Mouse (Mus musculus): ENCODE results near the gene Prmt3. TPM values are rescaled to one million over a fixed set of nuclear protein-coding genes. Genes with fewer than 3 reads are reported as not detected.

Prmt3 gene
- total RNA-seq, 2 experiments from 2014 or later: 32.7 to 51.7 TPM

DNA sequence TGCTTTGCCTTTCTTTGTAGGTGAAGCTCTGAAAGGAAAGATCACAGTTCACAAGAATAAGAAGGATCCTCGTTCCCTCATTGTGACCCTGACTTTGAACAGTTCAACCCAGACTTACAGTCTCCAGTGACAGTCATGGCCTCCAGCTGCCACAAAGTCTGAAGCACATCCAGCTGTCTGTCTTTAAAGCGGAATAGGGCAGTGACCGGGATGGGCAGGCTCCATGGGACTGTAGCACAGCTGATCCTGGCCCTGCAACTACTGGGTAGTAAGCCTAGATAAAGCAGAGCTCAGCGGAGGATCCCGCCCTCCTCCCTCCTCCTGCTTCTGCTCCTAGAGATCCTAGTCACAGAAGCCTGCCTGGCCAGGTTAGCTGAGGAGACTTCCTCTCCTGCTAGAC, 79.2 kb downstream of the Prmt3 start:
- no peak for DNase-seq

DNA sequence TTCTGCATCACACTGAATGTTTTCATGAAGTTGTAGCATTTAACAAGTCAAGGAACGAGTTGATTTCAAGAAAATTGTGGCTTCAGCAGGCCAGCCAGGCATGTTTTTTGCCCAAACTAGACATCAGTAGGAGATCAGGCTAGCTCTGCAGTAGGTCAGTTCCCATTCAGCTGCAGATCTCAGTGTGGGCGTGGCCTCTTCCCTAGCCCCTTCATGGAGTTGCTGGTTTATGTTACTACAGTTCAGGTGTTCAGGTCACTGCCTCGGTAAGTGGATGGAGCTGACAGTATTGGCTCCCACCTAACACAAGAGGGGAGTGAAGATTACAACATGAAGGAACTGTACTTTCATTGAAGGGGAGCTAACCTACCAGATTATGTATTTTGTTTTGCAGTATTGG, 80.1 kb downstream of the Prmt3 start:
- no peak for DNase-seq

DNA sequence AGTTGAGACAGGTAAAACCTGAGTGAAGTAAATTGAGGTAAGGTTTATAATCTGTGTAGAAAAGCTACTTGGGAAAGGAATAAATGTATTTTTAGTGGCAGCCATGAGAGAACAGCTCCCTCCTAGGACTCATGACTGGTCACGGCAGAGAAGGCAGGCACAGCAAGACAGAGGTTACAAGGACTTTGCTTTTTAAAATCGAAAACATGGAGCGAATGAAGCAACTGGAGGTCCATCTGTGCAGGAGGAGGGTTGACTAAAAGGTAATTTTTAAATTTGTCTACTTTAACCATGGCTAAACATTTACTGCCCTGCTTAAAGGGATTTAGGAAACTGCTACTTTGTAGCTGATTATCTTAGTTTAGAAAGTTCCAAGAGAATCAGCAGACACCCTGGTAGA, 81.7 kb downstream of the Prmt3 start:
- no peak for DNase-seq

DNA sequence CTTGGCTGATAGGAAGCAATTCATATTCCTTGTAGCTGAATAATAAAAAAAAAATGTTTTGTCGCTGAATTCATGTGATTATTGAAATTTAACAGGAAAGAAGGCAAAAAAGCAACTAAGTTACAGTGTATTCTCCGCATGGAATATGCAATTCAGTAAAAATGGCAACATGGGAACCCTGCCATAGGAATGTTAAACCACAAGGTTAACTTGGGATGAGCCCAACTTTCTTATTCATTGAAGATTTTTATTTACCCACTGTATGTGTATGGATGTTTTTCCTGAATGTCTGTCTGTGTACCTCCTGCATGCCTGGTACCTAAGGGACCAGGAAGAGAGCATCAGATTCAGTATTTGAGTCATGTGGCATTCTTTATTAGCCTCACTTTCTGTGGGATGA, 83.0 kb downstream of the Prmt3 start:
- DNase-seq: no peak

DNA sequence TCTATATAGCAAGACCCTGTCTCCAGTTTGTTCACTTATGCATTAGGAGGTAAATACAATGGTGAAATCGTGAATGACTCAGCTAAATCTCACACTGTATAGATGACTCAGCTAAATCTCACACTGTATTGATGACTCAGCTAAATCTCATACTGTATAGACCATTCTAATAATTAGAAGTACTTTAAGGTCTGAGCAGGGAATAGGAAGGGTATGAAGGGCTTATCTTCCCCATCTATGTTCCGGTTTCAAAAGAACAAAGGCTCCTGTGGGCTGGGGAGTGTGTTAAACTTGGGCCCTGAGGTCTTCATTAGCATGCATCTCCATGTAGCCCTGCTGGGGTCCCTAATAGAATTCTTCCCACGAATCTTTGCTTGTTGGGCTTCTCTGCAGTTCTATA, 85.6 kb downstream of the Prmt3 start:
- DNase-seq: no peak

DNA sequence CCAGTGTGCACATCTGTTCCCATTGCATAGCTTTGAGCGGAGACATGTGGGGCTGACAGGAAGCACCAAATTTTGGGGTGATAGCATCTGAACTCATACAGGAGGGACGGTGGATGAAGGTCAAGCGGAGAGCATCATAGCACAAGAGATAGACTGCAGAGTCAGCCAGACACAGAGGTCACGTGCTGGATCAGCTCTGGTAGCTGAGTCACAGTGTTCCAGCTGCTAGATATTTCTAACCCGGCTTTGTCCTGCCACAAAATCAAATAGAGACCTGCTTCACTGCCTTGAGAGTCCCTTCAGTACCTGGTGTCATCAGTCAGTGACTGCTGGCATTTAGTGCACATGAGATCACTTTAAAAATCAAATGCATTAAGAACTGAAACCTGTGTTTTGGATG, 91.5 kb downstream of the Prmt3 start:
- peak; percentile 40 to 54 for DNase-seq

DNA sequence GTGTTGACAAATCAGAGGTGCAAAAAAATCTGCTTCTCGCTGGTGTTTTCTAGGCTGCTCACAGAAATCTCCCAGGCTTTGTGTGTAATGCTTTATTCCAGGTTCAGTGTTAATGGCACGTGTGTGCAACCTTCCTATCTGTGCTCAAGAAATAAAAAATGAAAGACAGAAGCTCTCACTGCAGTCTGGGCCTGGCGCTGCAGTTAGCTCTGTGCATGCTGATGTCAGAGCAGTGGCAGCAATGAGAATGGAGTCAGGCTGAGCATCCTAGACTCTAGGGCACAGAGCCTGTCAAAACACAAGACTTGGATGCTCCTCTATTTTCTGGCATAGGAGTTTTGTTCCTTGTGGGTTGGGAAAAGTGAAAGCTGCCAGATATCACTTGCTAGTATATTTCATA, 92.1 kb downstream of the Prmt3 start:
- no peak for DNase-seq

DNA sequence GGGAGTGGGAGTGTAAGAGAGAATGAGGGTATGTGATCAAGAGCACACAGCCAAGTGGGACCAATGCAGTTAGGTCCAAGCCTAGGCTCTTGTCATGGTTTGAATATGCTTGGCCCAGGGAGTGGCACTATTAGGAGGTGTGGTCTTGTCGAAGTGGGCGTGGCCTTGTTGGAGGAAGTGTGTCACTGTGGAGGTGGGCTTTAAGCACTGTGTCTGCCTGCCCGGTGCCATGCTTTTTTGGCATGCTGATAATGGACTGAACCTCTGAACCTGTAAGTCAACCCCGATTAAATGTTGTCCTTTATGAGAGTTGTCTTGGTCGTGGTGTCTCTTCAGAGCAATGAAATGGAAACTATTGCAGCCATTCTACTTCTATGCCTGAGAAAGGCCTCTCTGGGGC, 99.2 kb downstream of the Prmt3 start:
- no peak for DNase-seq

DNA sequence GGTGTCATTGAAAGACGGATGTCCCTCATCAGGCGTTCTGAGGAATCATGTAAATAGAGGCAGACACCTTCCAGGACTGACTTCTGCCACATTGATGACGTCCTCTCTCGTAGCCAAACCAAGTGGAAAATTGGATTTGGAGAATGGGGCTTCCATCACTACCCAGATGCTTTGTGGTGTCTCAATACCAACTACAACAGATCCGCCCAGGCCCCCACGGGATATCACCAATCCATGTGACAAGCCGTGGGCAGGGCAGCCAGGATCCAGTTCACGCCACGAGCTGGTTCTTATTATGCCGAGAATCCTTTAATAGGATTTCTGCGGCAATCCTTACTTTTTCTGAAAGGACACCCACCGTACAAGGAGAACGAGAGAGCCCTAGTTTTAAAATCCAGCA, 100.9 kb downstream of the Prmt3 start:
- DNase-seq: no peak

DNA sequence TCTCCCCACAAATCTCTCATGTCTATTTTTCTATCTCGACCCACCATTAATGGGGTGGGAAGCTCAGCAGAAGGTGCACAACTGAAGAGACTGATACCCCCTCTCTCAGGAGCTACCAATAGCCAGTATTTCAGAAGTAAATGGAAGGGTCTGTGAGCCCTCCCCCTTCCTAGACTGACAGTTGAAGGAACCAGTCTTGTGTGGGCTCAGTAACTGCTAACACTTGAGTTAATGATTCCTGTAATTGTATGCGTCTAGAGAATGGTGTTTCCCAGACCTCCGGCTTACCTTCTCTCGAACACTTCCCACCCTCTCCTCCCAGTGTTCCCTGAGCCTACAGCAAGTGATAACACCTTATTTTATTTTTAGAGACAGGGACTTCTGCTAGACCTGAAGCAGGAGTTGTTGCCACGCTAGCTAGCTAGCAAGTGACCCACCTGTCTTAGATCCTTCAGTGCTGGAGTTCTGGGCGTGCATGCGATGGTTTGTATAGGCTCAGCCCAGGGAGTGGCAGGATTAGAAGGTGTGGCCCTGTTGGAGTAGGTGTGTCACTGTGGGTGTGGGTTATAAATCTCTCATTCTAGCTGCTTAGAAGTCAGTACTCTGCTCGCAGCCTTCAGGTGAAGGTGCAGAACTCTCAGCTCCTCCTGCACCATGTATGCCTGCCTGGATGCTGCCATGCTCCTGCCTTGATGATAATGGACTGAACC, 102.0 kb downstream of the Prmt3 start:
- no peak for DNase-seq

DNA sequence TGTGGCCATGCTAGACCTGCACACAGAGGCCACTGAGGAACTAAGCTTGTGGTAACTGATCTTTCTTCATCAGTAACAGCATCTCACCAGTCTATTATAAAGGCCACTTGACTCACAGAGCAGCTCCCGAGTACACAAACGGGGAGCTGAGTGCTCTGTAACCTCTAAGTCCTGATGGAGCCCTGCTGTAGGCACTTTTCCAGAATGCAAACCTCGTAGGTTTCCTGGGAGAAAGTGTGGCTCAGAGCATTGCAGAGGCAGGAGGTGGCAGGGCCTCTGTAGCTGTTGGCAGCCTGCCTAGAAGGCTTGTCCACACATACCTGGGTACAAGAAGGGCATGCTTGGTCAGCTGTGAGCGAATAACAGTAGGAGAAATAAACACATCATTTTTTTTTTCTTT, 104.1 kb downstream of the Prmt3 start:
- peak; percentile 20 to 50 for DNase-seq

DNA sequence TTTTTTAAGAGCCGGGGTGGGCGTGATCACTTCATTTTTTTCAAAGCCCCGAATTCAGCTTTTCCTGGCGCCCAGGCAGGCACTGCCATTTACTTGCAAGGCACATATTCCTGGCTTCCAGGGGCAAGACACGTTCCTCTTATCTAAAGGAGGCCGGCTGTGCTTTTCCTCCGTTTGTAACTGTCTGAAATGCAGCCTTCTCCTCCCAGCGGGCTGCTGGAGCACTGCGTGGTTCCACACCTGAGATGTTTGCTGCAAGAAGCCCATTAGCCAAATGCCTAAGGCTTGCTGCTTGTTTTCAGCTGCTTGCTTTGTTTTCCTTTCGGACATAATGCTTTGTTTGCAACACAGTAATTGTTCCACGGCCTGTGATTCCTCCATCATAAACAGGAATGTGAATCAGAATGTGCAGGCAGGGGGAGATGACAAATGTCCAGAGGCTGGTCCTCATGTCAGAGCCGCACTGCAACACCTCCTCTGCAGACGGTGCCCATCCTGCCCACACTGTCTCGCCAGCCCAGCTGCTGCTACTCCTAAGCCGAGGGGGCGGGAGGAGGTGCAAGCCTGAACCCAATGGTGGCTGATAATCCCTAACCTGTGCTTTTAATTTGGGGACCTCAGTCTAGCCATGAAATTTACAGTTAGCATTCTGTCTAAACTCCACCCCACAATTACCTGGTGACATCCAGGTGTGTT, 104.7 kb downstream of the Prmt3 start:
- no peak for DNase-seq

DNA sequence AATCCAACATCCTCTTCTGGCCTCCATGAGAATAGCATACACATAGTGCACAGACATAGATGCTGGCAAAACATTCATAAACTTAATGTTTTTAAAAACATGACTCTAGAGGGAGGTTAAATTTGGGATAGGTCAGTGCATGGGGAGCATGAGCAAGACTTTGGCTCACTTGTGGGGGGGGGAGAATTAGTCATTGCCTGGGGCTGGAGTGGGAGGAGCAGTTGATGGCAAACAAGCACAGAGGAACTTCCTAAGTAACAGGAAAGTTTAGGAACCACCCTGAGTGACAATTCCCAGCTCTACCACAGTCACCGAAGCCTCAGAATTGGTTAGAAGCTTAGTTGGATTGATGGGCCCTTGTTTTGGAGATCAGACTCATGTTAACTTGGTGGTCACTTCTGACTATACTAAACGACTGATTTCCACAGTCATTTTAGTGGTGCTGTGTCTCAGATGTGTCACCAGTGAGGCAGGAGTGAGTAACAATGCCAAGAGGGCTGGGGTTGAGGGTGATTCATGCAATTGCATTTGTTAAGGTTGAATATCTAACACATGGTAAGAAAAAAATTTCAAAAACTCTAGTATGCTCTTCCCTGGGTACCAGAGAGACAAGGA, 109.7 kb downstream of the Prmt3 start:
- DNase-seq: peak; percentile 43 to 52

DNA sequence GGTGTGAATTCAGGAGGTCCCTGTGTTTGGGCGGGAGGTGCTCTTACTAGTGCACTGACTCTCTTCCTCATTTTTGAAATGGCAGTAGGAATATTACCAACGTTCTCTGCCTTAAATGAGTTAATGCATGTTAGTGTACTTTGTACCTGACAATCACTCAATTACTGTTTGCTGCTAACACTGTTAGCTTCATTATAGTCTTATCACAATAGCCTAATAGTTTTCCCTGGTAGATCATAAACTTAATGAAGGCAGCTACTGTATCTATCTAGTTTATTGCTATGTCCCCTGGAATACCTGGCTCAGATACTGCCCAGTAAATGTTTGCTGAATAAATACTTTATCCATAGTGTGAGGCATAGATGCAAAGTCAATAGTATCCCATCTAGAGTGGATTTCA, 116.6 kb downstream of the Prmt3 start:
- no peak for DNase-seq

DNA sequence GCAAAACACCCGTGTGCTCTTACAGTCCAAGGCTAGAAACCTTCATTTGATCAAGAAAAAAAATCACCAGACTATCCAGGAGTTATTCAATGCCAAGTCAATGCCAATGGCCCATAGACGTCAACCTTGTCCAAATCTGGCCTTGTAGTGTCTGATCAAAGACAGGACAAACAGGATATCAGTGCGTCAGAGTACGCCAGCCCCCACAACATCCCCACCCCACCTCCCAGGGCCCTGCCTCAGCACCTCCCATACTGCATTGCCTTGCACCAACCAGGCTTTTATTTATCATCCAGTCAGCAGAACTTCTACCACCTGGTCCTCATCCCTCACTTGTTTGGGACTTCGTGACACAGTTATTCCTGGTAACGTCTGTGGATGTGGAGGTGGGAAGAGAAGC, 117.2 kb downstream of the Prmt3 start:
- DNase-seq: peak; percentile 23 to 30

DNA sequence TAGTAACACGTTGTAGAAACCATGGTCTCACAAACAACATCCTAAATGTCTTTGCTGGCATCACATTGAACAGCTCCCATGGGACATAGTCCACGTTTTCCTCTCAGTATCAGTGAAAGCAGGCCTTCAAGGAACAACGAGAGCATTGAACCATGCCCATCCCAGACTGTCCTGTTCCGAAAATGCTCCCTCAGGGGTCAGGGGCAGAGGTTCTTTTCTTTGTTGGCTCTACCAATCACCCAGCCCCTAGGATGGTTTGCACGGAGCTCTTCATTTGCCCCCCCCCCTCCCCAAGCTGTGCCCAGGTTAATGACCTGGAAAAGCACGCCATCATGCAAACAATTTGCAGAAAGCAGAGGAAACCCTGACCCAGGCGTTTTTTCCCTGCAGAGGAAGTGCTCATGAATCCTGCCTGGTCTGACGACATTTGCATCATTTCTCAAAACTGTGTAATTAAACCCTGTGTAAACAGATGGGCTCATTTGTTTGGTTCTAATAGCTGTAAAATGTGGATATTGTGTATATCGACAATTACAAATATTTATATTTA, 123.9 kb downstream of the Prmt3 start:
- DNase-seq: no peak

DNA sequence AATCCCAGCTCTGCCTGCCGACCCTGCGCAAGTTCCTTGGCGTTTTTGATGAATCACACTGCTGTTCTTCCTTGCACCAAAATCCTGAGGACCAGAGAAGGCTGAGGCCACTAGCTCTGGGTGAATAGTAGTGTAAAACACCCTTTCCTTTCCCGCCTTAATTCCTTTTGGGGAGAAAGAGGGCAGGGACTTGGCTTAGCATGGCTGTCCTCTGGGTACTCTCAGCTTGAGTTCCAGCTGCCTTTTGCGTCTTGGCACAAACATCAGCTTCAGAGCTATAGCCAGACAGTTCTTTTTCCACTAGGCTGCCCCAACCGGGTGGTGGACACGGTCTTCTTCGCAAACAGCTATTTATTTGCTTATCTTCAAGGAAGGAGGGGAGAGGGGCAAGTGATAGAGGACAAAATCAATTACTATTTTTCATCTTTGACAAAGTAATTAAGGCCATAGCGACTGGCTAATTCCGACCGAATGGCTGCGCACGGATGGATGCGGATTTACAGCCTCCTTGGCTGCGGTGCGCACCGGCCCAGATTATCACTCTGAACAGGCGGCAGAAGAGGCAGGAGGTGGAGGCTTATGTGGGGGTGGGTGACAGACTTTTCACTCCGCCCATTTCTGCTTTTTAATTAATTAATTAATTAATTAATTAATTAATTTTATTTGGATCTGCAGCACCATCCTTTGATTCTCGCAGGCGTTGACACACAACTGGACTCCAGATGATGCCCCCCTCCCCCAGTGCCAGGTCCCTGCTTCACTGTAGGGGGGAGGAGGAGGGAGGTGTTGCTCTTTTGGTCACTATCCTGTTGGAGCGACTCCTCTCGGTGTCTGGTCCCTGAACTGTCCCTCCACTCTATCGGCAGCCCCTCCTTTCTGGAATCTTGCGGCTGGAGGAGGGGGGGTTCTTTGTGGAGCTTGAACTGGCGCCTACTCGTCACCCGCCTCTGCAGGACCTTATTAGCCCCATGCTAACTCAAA, 129.3 kb downstream of the Prmt3 start:
- no peak for DNase-seq

Other genes starting within 250 kb of the Prmt3 start
- not detected for gene Dbx1, start 141.5 kb upstream of the Prmt3 start, total RNA-seq (2021)
- 10 to 100 TPM; 33.0 to 40.2 TPM for gene Htatip2, start 19.2 kb upstream of the Prmt3 start, total RNA-seq (2021)
- gene Slc6a5, start 131.8 kb downstream of the Prmt3 start, total RNA-seq (2021): 1 to 10 TPM; 1.1 to 1.6 TPM
- gene Nell1, start 196.5 kb downstream of the Prmt3 start, total RNA-seq (2021): 1 to 10 TPM in 1 of 2 experiments, under 1 TPM in 1; 0.53 to 1.1 TPM